Mouse (Mus musculus) G1E (cell line): ENCODE data around the gene Nfatc2ip.

ENCODE experiments used
- CTCF ChIP-seq: IDR thresholded peaks from 2 replicates; pipeline ENCODE4 v1.5.1; 2012; ENCODE audit warnings: low read depth, low read length, inconsistent platforms, mixed read lengths
- GATA1 ChIP-seq: IDR thresholded peaks from 2 replicates; pipeline ENCODE4 v1.6.1; 2012; ENCODE audit warnings: borderline replicate concordance, low read length, inconsistent platforms, mixed read lengths

- no peak for TF ChIP-seq GATA1
- TF ChIP-seq CTCF, result no peak
Measured at GRCm38 (mm10) chr7:126445104-126445815, 48.7 kb upstream of the Nfatc2ip start.
